Mouse (Mus musculus): ENCODE measurements around the gene 2310011J03Rik. TPM values are rescaled to one million over a fixed set of nuclear protein-coding genes. Genes with fewer than 3 reads are reported as not detected.
A peak's percentile ranks its signal among the peaks of the same experiment; 100 is the strongest.

2310011J03Rik gene
- polyA plus RNA-seq, 1 experiment, result 44.0 TPM

- peaks cover under 1% of the 10 kb centered on the region for H3K79me2 ChIP-seq (ENCODE audit: control insufficient read depth, insufficient read depth)
- no peak overlapping the region for H3ac ChIP-seq (ENCODE audit: control insufficient read depth, insufficient read length)
- no peak overlapping the region for H3K4me3 ChIP-seq
- peaks cover 16% of the 10 kb centered on the region for H3K36me3 ChIP-seq (ENCODE audit: control insufficient read depth, insufficient read depth)
- TF ChIP-seq MAX (IDR thresholded peaks at IDR 0.05; ENCODE audit: low read depth) (no peak), E2F4 (IDR thresholded peaks at IDR 0.05; ENCODE audit: insufficient read depth) (no peak), CEBPB (IDR thresholded peaks at IDR 0.05; ENCODE audit: insufficient read depth, poor library complexity, severe bottlenecking) (no peak), TCF12 (IDR thresholded peaks at IDR 0.05; ENCODE audit: insufficient read depth, poor library complexity, severe bottlenecking) (no peak), MYOG (IDR thresholded peaks at IDR 0.05; ENCODE audit: control insufficient read depth in 1 of 3, insufficient read depth in 1 of 3, insufficient read length in 2 of 3, low read depth in 2 of 3) (no peak), MYOD1 (IDR thresholded peaks at IDR 0.05; ENCODE audit: control insufficient read depth in 1 of 3, insufficient read length in 2 of 3, low read depth in 2 of 3) (no peak), USF1 (IDR thresholded peaks at IDR 0.05; ENCODE audit: low read depth) (no peak), SRF (IDR thresholded peaks at IDR 0.05; ENCODE audit: control insufficient read depth, insufficient read length, low read depth) (no peak)
- peaks cover 27% of the 10 kb centered on the region for H3K27me3 ChIP-seq (ENCODE audit: control insufficient read depth, insufficient read depth, insufficient read length)
- H3K4me2 ChIP-seq (ENCODE audit: low read depth), result no peak overlapping the region
These were observed 21.6 kb downstream of the 2310011J03Rik start for GRCm38 (mm10) chr10:80298571-80299281.

- H3ac ChIP-seq (ENCODE audit: control insufficient read depth, insufficient read length), result no peak overlapping the region
- peaks cover 16% of the 10 kb centered on the region for H3K36me3 ChIP-seq (ENCODE audit: control insufficient read depth, insufficient read depth)
- no peak overlapping the region for H3K4me3 ChIP-seq
- TF ChIP-seq SRF (IDR thresholded peaks at IDR 0.05; ENCODE audit: control insufficient read depth, insufficient read length, low read depth) (no peak), MAX (IDR thresholded peaks at IDR 0.05; ENCODE audit: low read depth) (no peak), TCF3 (IDR thresholded peaks at IDR 0.05; ENCODE audit: insufficient read length, low read depth) (no peak), CEBPB (IDR thresholded peaks at IDR 0.05; ENCODE audit: insufficient read depth, poor library complexity, severe bottlenecking) (no peak), MYOG (IDR thresholded peaks at IDR 0.05; ENCODE audit: control insufficient read depth in 1 of 3, insufficient read depth in 1 of 3, insufficient read length in 2 of 3, low read depth in 2 of 3) (no peak), POLR2AphosphoS2 (IDR thresholded peaks at IDR 0.05; ENCODE audit: insufficient read length, low read depth) (no peak), REST (IDR thresholded peaks at IDR 0.05; ENCODE audit: insufficient read depth, insufficient read length) (no peak), POLR2A (IDR thresholded peaks at IDR 0.05; ENCODE audit: insufficient read length, low read depth) (no peak), USF1 (IDR thresholded peaks at IDR 0.05; ENCODE audit: low read depth) (no peak), MYOD1 (IDR thresholded peaks at IDR 0.05; ENCODE audit: control insufficient read depth in 1 of 3, insufficient read length in 2 of 3, low read depth in 2 of 3) (no peak), TCF12 (IDR thresholded peaks at IDR 0.05; ENCODE audit: insufficient read depth, poor library complexity, severe bottlenecking) (no peak), E2F4 (IDR thresholded peaks at IDR 0.05; ENCODE audit: insufficient read depth) (no peak)
- peaks cover 12% of the 10 kb centered on the region for H3K79me2 ChIP-seq (ENCODE audit: control insufficient read depth, insufficient read depth)
- no peak overlapping the region for H3K4me2 ChIP-seq (ENCODE audit: low read depth)
- peaks cover 27% of the 10 kb centered on the region for H3K27me3 ChIP-seq (ENCODE audit: control insufficient read depth, insufficient read depth, insufficient read length)
These were observed 22.7 kb downstream of the 2310011J03Rik start for GRCm38 (mm10) chr10:80297526-80298133.

- Histone ChIP-seq H3K4me2 (ENCODE audit: low read depth) (no peak overlapping the region), H3ac (ENCODE audit: control insufficient read depth, insufficient read length) (no peak overlapping the region), H3K79me2 (ENCODE audit: control insufficient read depth, insufficient read depth) (peaks cover 15% of the 10 kb centered on the region), H3K36me3 (ENCODE audit: control insufficient read depth, insufficient read depth) (peaks cover 16% of the 10 kb centered on the region), H3K4me3 (no peak overlapping the region), H3K27me3 (ENCODE audit: control insufficient read depth, insufficient read depth, insufficient read length) (peaks cover 27% of the 10 kb centered on the region)
- TF ChIP-seq USF1 (IDR thresholded peaks at IDR 0.05; ENCODE audit: low read depth) (no peak), CEBPB (IDR thresholded peaks at IDR 0.05; ENCODE audit: insufficient read depth, poor library complexity, severe bottlenecking) (no peak), POLR2AphosphoS2 (IDR thresholded peaks at IDR 0.05; ENCODE audit: insufficient read length, low read depth) (no peak), REST (IDR thresholded peaks at IDR 0.05; ENCODE audit: insufficient read depth, insufficient read length) (no peak), POLR2A (IDR thresholded peaks at IDR 0.05; ENCODE audit: insufficient read length, low read depth) (no peak), SRF (IDR thresholded peaks at IDR 0.05; ENCODE audit: control insufficient read depth, insufficient read length, low read depth) (no peak), MYOG (IDR thresholded peaks at IDR 0.05; ENCODE audit: control insufficient read depth in 1 of 3, insufficient read depth in 1 of 3, insufficient read length in 2 of 3, low read depth in 2 of 3) (no peak), MYOD1 (IDR thresholded peaks at IDR 0.05; ENCODE audit: control insufficient read depth in 1 of 3, insufficient read length in 2 of 3, low read depth in 2 of 3) (no peak), TCF3 (IDR thresholded peaks at IDR 0.05; ENCODE audit: insufficient read length, low read depth) (no peak)
These were observed 23.5 kb downstream of the 2310011J03Rik start for GRCm38 (mm10) chr10:80296824-80297223.

- Histone ChIP-seq H3K36me3 (ENCODE audit: control insufficient read depth, insufficient read depth) (peaks cover 16% of the 10 kb centered on the region), H3K4me3 (no peak within 1 kb of the TSS), H3K4me2 (ENCODE audit: low read depth) (peak within 1 kb of the TSS; percentile 63), H3K79me2 (ENCODE audit: control insufficient read depth, insufficient read depth) (peaks cover 15% of the 10 kb centered on the region), H3K27me3 (ENCODE audit: control insufficient read depth, insufficient read depth, insufficient read length) (peaks cover 22% of the 10 kb centered on the region), H3ac (ENCODE audit: control insufficient read depth, insufficient read length) (no peak within 1 kb of the TSS)
- peak; percentile 84 for TF ChIP-seq POLR2AphosphoS2 (IDR thresholded peaks at IDR 0.05; ENCODE audit: insufficient read length, low read depth)
- TF ChIP-seq MYOD1 (IDR thresholded peaks at IDR 0.05; ENCODE audit: control insufficient read depth in 1 of 3, insufficient read length in 2 of 3, low read depth in 2 of 3), result peak in 1 of 3 experiments; percentile 28
- no peak for TF ChIP-seq MAX (IDR thresholded peaks at IDR 0.05; ENCODE audit: low read depth)
These were observed 24.5 kb downstream of the 2310011J03Rik start, which contains the start of gene Apc2 for GRCm38 (mm10) chr10:80295618-80296425. Gene Apc2 (plus strand): TSS chr10:80295977.
